Mouse (Mus musculus): ENCODE results near the gene Dnajb3. TPM values are rescaled to one million over a fixed set of nuclear protein-coding genes. Genes with fewer than 3 reads are reported as not detected.

Dnajb3 gene
- 2.8 and 3.1 TPM in 2 replicates for polyA plus RNA-seq (2015; fragmentation: Nextera tagmentation; extraction: Ambion mirVana)

- H3K4me1 ChIP-seq (ENCODE audit: control insufficient read depth, insufficient read depth, low read length), result peaks cover 2% of the 10 kb centered on the region; the same call in 1 of the 2 replicates
- no peaks in the 10 kb centered on the region for H3K27me3 ChIP-seq (ENCODE audit: control insufficient read depth, insufficient read depth, low read length)
- H3K27ac ChIP-seq (ENCODE audit: low read length), result no peak within 1 kb of the TSS
- peak within 1 kb of the TSS; percentile 80 for H3K9ac ChIP-seq (ENCODE audit: low read length)
- peak within 1 kb of the TSS; percentile 57 for H3K4me3 ChIP-seq (ENCODE audit: low read length)
- 4% methylated on average over 62 of the region's 62 CpGs for WGBS
- H3K4me2 ChIP-seq (ENCODE audit: low read depth, low read length), result peak within 1 kb of the TSS; percentile 78
- peak; percentile 99 for ATAC-seq (replicated peaks; ENCODE audit: extremely low read depth, insufficient read depth, low FRiP score)
- H3K36me3 ChIP-seq (ENCODE audit: control insufficient read depth, insufficient read depth), result no peaks in the 10 kb centered on the region
- peaks cover 2% of the 10 kb centered on the region; the same call in 1 of the 2 replicates for H3K9me3 ChIP-seq (replicated peaks; ENCODE audit: control insufficient read depth, low read length)
Observed at GRCm38 (mm10) chr1:88205294-88205922, at the start of gene Dnajb3. Dnajb3 (minus strand) TSS chr1:88205782.

GRCm38 (mm10) chr1:88254793-88255465, 49.3 kb upstream of the Dnajb3 start:
- WGBS, result 77% methylated on average over 12 of the region's 12 CpGs
- Histone ChIP-seq H3K36me3 (ENCODE audit: control insufficient read depth, insufficient read depth) (no peaks in the 10 kb centered on the region), H3K9me3 (replicated peaks; ENCODE audit: control insufficient read depth, low read length) (peaks cover 37% of the 10 kb centered on the region), H3K4me3 (ENCODE audit: low read length) (no peak overlapping the region), H3K27me3 (ENCODE audit: control insufficient read depth, insufficient read depth, low read length) (no peaks in the 10 kb centered on the region), H3K4me2 (ENCODE audit: low read depth, low read length) (no peak overlapping the region), H3K27ac (ENCODE audit: low read length) (no peak overlapping the region), H3K4me1 (ENCODE audit: control insufficient read depth, insufficient read depth, low read length) (peaks cover 12% of the 10 kb centered on the region), H3K9ac (ENCODE audit: low read length) (no peak overlapping the region)
- ATAC-seq (replicated peaks; ENCODE audit: extremely low read depth, insufficient read depth, low FRiP score), result no peak

- ATAC-seq (replicated peaks; ENCODE audit: extremely low read depth, insufficient read depth, low FRiP score), result no peak
- Histone ChIP-seq H3K4me1 (ENCODE audit: control insufficient read depth, insufficient read depth, low read length) (no peaks in the 10 kb centered on the region), H3K27ac (ENCODE audit: low read length) (no peak overlapping the region), H3K4me2 (ENCODE audit: low read depth, low read length) (no peak overlapping the region), H3K27me3 (ENCODE audit: control insufficient read depth, insufficient read depth, low read length) (no peaks in the 10 kb centered on the region), H3K4me3 (ENCODE audit: low read length) (no peak overlapping the region), H3K9me3 (replicated peaks; ENCODE audit: control insufficient read depth, low read length) (peaks cover 51% of the 10 kb centered on the region), H3K9ac (ENCODE audit: low read length) (no peak overlapping the region), H3K36me3 (ENCODE audit: control insufficient read depth, insufficient read depth) (no peaks in the 10 kb centered on the region)
- WGBS, result 62% methylated on average over 6 of the region's 6 CpGs
Observed at GRCm38 (mm10) chr1:88253540-88253939, 48.0 kb upstream of the Dnajb3 start.

- Histone ChIP-seq H3K4me2 (ENCODE audit: low read depth, low read length) (no peak overlapping the region), H3K4me3 (ENCODE audit: low read length) (no peak overlapping the region), H3K9me3 (replicated peaks; ENCODE audit: control insufficient read depth, low read length) (peaks cover 53% of the 10 kb centered on the region), H3K4me1 (ENCODE audit: control insufficient read depth, insufficient read depth, low read length) (no peaks in the 10 kb centered on the region), H3K9ac (ENCODE audit: low read length) (no peak overlapping the region), H3K27me3 (ENCODE audit: control insufficient read depth, insufficient read depth, low read length) (no peaks in the 10 kb centered on the region), H3K36me3 (ENCODE audit: control insufficient read depth, insufficient read depth) (no peaks in the 10 kb centered on the region), H3K27ac (ENCODE audit: low read length) (no peak overlapping the region)
- ATAC-seq (replicated peaks; ENCODE audit: extremely low read depth, insufficient read depth, low FRiP score), result no peak
- 71% methylated on average over 8 of the region's 8 CpGs for WGBS
Observed at GRCm38 (mm10) chr1:88253106-88253505, 47.5 kb upstream of the Dnajb3 start.

- Histone ChIP-seq H3K27ac (ENCODE audit: low read length) (no peak overlapping the region), H3K4me1 (ENCODE audit: control insufficient read depth, insufficient read depth, low read length) (no peaks in the 10 kb centered on the region), H3K9ac (ENCODE audit: low read length) (no peak overlapping the region), H3K4me2 (ENCODE audit: low read depth, low read length) (no peak overlapping the region), H3K4me3 (ENCODE audit: low read length) (no peak overlapping the region), H3K36me3 (ENCODE audit: control insufficient read depth, insufficient read depth) (no peaks in the 10 kb centered on the region), H3K27me3 (ENCODE audit: control insufficient read depth, insufficient read depth, low read length) (no peaks in the 10 kb centered on the region), H3K9me3 (replicated peaks; ENCODE audit: control insufficient read depth, low read length) (peaks cover 77% of the 10 kb centered on the region)
- WGBS, result 76% methylated on average over 5 of the region's 5 CpGs
- no peak for ATAC-seq (replicated peaks; ENCODE audit: extremely low read depth, insufficient read depth, low FRiP score)
Observed at GRCm38 (mm10) chr1:88250023-88250422, 44.4 kb upstream of the Dnajb3 start.

GRCm38 (mm10) chr1:88249596-88249995, 44.0 kb upstream of the Dnajb3 start:
- H3K36me3 ChIP-seq (ENCODE audit: control insufficient read depth, insufficient read depth), result no peaks in the 10 kb centered on the region
- no peaks in the 10 kb centered on the region for H3K27me3 ChIP-seq (ENCODE audit: control insufficient read depth, insufficient read depth, low read length)
- no peak for ATAC-seq (replicated peaks; ENCODE audit: extremely low read depth, insufficient read depth, low FRiP score)
- no peaks in the 10 kb centered on the region for H3K4me1 ChIP-seq (ENCODE audit: control insufficient read depth, insufficient read depth, low read length)
- peaks cover 74% of the 10 kb centered on the region for H3K9me3 ChIP-seq (replicated peaks; ENCODE audit: control insufficient read depth, low read length)
- H3K4me3 ChIP-seq (ENCODE audit: low read length), result no peak overlapping the region
- H3K27ac ChIP-seq (ENCODE audit: low read length), result no peak overlapping the region
- WGBS, result 72% methylated on average over 7 of the region's 7 CpGs
- H3K4me2 ChIP-seq (ENCODE audit: low read depth, low read length), result no peak overlapping the region
- H3K9ac ChIP-seq (ENCODE audit: low read length), result no peak overlapping the region

GRCm38 (mm10) chr1:88248658-88249057, 43.1 kb upstream of the Dnajb3 start:
- Histone ChIP-seq H3K9ac (ENCODE audit: low read length) (no peak overlapping the region), H3K9me3 (replicated peaks; ENCODE audit: control insufficient read depth, low read length) (peaks cover 75% of the 10 kb centered on the region), H3K4me1 (ENCODE audit: control insufficient read depth, insufficient read depth, low read length) (no peaks in the 10 kb centered on the region), H3K4me3 (ENCODE audit: low read length) (no peak overlapping the region), H3K36me3 (ENCODE audit: control insufficient read depth, insufficient read depth) (no peaks in the 10 kb centered on the region), H3K27ac (ENCODE audit: low read length) (no peak overlapping the region), H3K4me2 (ENCODE audit: low read depth, low read length) (no peak overlapping the region), H3K27me3 (ENCODE audit: control insufficient read depth, insufficient read depth, low read length) (no peaks in the 10 kb centered on the region)
- ATAC-seq (replicated peaks; ENCODE audit: extremely low read depth, insufficient read depth, low FRiP score), result no peak
- 59% methylated on average over 4 of the region's 4 CpGs for WGBS

- Histone ChIP-seq H3K9ac (ENCODE audit: low read length) (no peak overlapping the region), H3K36me3 (ENCODE audit: control insufficient read depth, insufficient read depth) (no peaks in the 10 kb centered on the region), H3K4me3 (ENCODE audit: low read length) (no peak overlapping the region), H3K4me1 (ENCODE audit: control insufficient read depth, insufficient read depth, low read length) (no peaks in the 10 kb centered on the region), H3K9me3 (replicated peaks; ENCODE audit: control insufficient read depth, low read length) (peaks cover 75% of the 10 kb centered on the region), H3K4me2 (ENCODE audit: low read depth, low read length) (no peak overlapping the region), H3K27me3 (ENCODE audit: control insufficient read depth, insufficient read depth, low read length) (no peaks in the 10 kb centered on the region), H3K27ac (ENCODE audit: low read length) (no peak overlapping the region)
- WGBS, result 42% methylated on average over 2 of the region's 2 CpGs
- no peak for ATAC-seq (replicated peaks; ENCODE audit: extremely low read depth, insufficient read depth, low FRiP score)
Observed at GRCm38 (mm10) chr1:88247660-88248059, 42.1 kb upstream of the Dnajb3 start.

- no peak for ATAC-seq (replicated peaks; ENCODE audit: extremely low read depth, insufficient read depth, low FRiP score)
- Histone ChIP-seq H3K4me3 (ENCODE audit: low read length) (no peak overlapping the region), H3K4me2 (ENCODE audit: low read depth, low read length) (no peak overlapping the region), H3K9me3 (replicated peaks; ENCODE audit: control insufficient read depth, low read length) (peaks cover 75% of the 10 kb centered on the region), H3K9ac (ENCODE audit: low read length) (no peak overlapping the region), H3K27me3 (ENCODE audit: control insufficient read depth, insufficient read depth, low read length) (no peaks in the 10 kb centered on the region), H3K36me3 (ENCODE audit: control insufficient read depth, insufficient read depth) (no peaks in the 10 kb centered on the region), H3K4me1 (ENCODE audit: control insufficient read depth, insufficient read depth, low read length) (no peaks in the 10 kb centered on the region), H3K27ac (ENCODE audit: low read length) (no peak overlapping the region)
- WGBS, result 43% methylated on average over 6 of the region's 6 CpGs
Observed at GRCm38 (mm10) chr1:88246386-88246785, 40.8 kb upstream of the Dnajb3 start.

All from heart, embryonic 16.5 days (tissue).